Mouse (Mus musculus) neural tube, embryonic 10.5 days (tissue): ENCODE results near the gene Cmtm8.

Experiments used
- DNase-seq: peaks from one replicate; pipeline ENCODE4 v3.0.0-alpha.2; 2017; ENCODE audit warnings: low spot score; ENCODE audit errors: extremely low spot score

Cmtm8 gene

DNA sequence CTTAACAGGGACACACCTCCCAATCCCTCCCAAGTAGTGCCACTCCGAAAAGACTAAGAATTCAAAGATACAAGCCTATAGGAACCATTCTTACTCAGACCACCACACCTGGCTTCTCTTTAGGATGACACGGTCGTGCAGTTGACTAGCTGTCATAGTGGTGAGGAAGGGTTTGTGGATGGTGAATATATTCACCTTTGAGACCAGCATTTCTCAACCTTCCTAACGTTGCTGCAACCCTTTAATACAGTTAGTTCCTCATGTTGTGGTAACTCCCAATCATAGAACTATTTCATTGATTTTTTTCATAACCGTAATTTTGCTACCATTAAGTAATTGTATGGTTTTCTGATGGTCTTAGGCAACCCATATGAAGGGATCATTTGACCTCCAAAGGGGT is 56.8 kb downstream of the Cmtm8 start:
- DNase-seq: no peak

GRCm38 (mm10) chr9:114785432-114786125 is 58.4 kb downstream of the Cmtm8 start:
- peak; percentile 64 for DNase-seq

GRCm38 (mm10) chr9:114781526-114782212 is 62.3 kb downstream of the Cmtm8 start, which contains the start of gene Cmtm7:
Gene Cmtm7 (minus strand): TSS chr9:114781856.
- peak; percentile 82 for DNase-seq

DNA sequence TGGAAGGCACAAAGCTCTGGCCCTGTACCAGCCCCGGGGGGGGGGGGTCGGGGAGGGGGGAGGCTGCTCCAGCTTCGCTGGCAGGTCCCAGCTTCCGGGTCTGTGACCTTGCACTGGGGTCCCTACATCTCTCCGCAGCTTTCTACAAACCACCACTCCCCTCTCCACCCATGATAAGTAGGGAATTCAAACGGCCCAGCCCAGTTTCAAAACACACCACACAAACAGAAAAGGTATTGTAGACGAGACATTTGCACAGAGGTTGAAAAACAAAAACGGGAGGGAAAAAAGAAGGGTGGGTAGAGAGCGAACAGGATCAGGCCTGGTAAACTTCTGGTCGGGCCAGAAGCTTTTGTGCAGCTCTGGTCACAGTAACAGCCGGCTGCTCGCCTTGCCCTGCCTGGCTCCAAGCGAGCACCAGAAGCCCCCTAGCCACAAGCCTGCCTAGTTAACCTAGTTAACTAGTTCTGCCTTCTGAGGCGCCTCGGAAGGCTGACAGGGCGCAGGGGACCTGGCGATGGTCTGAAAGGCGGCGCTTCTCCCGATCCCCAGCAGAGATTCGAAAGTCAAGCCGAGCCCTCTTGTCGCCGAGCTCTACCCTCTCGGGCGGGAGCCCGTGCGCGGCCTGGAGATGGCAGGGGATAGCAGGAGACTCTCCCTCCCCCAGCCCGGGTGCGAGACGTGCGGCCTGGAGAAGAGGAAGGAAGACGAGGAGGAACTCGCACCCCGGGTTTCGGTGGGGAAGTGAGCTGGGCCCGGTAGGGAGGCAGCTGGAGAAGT is 63.0 kb downstream of the Cmtm8 start:
- DNase-seq: peak; percentile 71

DNA sequence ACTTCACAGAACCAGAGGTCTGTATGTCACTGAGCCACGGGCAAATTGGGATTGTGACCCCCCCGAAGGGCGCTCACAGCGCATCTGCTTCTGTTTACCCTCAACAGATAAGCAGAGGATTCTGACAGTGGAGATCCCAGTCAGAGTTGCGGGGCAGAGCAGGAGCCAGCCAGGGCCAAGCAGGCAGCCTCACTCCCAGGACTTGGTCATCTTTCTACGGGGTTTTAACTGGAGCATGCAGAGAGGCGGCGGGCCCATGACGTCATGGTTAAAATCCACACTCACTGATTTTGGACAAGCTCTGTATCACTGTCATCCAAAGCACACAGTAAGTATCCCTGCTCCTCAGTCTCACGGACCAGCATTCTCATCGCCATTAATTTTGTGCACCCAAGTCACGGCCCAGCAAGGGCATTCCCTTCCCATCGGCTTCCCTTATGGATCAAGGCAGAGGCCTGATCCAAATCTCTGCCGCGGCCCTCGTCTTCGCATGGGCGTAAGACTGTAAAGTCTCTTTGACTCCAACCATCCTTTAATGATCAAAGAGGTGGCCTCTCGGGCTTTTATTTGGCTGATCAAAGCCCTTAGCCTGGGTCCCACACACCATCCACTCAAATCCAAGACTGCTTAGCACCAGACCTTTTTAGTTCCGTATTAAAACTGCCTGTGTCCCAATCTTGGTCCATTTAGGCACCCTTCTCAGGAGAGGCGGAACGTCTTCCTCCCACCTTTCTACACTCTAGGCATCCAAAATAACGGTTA is 63.8 kb downstream of the Cmtm8 start:
- DNase-seq: peak; percentile 58

- no peak for DNase-seq
Measured at GRCm38 (mm10) chr9:114778877-114779276, 65.1 kb downstream of the Cmtm8 start.

DNA sequence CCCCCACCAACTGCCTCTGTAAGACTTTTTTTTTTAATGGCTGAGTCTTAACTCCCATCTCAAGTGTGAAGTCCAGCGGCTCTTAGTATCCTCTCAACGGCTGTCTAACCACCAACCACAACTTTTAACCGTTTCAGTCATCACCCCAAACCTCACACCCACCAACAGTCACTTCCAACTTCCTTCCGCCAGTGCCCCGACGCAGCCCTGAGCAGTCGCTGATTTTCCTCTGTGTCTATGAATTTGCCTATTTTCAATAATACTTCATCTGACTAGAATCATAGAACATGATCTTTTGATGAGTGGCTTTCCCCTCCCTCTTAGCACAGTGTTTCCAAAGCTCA is 65.9 kb downstream of the Cmtm8 start:
- DNase-seq: no peak

GRCm38 (mm10) chr9:114777178-114778046 is 66.5 kb downstream of the Cmtm8 start:
- no peak for DNase-seq

- DNase-seq: no peak
Measured at GRCm38 (mm10) chr9:114776361-114776760, 67.6 kb downstream of the Cmtm8 start.

DNA sequence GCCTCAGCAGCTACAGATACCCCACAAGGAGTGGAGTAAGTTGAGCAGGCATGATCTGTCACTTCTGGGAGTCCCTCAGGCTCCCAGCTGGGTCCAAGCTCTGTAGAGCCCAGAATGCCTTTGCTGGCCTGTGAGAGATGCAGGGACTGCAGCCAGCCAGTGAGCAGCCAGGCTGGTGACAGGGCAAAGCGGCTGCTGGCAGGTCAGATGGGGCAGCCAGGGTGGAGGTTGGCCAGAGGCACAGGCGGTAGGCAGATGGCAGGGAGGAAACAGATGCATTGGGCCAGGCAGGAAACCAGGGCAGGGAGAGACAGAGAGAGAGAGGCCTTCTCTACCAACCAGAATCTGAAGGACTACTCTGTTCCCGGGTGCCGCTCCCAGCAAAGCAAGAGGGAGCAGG is 68.7 kb downstream of the Cmtm8 start:
- DNase-seq: no peak

GRCm38 (mm10) chr9:114774629-114775028 is 69.3 kb downstream of the Cmtm8 start:
- DNase-seq: no peak

DNA sequence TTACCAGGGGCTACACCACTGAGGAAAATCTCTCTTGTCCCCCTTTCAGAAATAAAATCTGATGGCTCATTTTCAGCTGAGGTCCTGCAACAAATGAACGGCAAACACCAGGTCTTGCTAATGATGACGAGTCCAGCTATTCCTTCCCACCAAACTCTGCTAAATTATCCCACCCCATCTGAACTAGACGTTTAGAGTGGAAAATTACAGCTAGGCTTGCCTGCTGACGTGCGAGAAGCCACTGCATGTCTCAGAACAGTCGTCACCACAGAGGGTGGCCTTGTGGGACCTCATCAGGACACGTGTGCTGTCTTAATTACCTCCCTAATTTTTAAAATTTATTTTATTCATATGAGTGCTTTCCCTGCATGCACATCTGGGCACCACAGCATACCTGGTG is 72.4 kb downstream of the Cmtm8 start:
- DNase-seq: no peak

DNA sequence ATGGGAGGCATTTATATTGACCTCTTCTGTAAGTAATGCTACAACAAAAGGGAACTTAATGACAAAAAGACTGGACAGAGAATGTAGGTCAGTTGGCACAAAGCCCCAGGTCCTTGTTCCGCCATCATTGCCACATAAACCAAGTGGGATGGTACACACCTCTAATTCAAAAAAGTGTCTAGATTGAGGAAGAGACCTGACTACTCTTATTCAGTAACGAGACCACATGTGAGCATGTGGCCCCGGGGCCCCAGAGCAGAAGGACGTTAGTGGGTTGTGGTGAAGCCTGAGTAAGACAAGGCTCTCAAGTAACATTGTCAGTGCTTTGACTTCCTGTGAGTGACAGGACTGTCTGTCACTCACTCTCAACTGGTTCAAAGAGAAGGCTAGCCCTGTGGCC is 73.7 kb downstream of the Cmtm8 start:
- no peak for DNase-seq

DNA sequence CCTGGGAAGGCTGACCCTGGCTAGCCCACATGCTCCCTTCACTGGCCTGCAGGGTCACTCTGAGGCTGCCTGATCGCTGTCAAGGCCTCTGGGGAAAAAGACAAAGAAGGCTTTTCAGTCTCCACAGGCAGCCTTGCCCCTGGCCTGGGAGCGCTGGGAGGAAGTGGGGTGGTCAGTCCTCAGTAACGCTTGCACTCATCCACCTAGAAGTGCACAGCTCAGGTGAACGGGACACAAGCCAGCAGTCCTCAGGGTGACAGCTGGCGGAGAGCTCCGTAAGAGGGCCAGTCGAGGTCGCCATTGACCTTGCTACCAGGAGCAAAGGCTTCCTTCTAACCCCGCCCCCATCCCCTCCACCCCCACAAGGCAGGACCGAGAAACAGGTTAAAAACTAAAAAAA is 75.9 kb downstream of the Cmtm8 start:
- no peak for DNase-seq

- DNase-seq: no peak
Measured at GRCm38 (mm10) chr9:114767507-114767906, 76.4 kb downstream of the Cmtm8 start.

DNA sequence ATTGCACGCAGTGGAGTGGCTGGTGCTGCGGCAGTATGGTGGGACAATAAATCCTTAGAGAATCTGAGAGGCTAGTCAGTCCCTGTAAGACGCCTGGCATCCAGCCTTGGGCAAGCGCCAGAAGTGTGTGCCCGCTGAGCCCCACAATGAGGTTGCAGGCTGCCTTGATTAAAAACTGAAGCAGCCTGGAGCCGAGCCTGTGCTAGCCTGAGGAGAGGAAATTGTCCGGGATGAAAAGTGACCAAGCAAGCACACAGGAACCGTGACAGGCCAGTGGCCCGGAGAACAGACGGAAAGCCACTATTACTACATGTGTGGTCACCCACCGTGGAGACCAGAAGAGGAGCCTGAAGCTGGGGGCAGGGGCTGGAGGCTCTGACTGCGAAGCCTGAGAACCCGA is 76.9 kb downstream of the Cmtm8 start:
- no peak for DNase-seq

- DNase-seq: peak; percentile 39
Measured at GRCm38 (mm10) chr9:114763341-114763740, 80.6 kb downstream of the Cmtm8 start.

- DNase-seq: no peak
Measured at GRCm38 (mm10) chr9:114761848-114762247, 82.1 kb downstream of the Cmtm8 start.

DNA sequence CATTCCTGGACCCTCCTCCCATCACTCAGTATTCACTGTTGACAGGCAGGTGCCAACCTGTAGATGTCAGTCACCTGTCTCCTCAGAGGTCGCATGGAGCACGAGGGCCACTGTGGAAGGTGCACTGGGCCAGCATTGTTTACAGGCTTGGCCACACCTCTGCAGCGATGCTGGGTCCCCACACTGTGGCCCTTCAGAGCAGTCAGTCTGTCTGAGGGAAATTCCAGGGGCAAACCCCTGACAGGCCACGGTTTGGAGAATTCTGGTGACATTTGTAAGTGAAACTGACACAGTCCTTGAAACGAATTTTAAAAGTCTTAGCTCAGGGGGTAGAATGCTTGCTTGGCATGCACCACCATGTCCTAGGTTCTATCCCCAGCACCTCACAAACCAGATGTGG is 83.6 kb downstream of the Cmtm8 start:
- no peak for DNase-seq

- DNase-seq: no peak
Measured at GRCm38 (mm10) chr9:114759886-114760285, 84.1 kb downstream of the Cmtm8 start.

DNA sequence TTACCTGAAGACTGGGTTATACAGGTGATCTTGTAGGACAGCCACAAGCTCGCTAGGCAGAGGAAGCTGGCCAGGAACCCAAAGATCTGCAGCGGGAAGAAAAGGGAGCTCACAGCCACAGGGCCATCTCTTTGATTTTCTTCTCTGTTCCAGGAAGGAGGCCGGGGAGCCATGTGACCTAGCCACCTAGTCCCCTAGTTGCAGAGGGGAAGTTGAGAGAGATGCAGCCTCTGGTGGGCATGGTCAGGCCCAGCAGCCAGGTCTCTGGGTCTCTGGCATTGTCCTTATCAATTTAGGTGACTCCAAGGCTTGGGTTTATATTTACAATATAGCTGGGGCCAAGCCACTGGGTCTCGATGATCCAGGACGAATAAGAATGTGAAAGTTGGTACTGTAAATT is 85.2 kb downstream of the Cmtm8 start:
- DNase-seq: no peak
